Mouse (Mus musculus): Measurements from ENCODE around the gene Syce2.

GRCm38 (mm10) chr8:84856864-84857441 lies 15.0 kb upstream of the Syce2 start, which contains the start of gene Farsa:
- TF ChIP-seq CTCF (IDR thresholded peaks at IDR 0.05; ENCODE audit: low read depth) (no peak), EP300 (IDR thresholded peaks at IDR 0.05; ENCODE audit: low read depth) (no peak)

All from heart, postnatal 0 days (tissue).